Mouse (Mus musculus) testis, adult 2 months (tissue): ENCODE data around the gene Porcn. TPM values are rescaled to one million over a fixed set of nuclear protein-coding genes. Genes with fewer than 3 reads are reported as not detected.

Experiments
- H3K27ac ChIP-seq: fragments of 200-500 bp; 2 replicates; pipeline ENCODE4 v1.5.1; 2012; ENCODE audit warnings: low read depth, low read length; ENCODE audit not compliant: control insufficient read depth, insufficient read depth
- H3K27me3 ChIP-seq: fragments of 200-500 bp; 2 replicates; pipeline ENCODE4 v1.6.1; 2012; ENCODE audit warnings: mild to moderate bottlenecking, low read length, moderate library complexity; ENCODE audit not compliant: control insufficient read depth, insufficient read depth
- H3K36me3 ChIP-seq: fragments of 200-500 bp; 2 replicates; pipeline ENCODE4 v1.6.1; 2012; ENCODE audit warnings: mild to moderate bottlenecking, low read length; ENCODE audit not compliant: control insufficient read depth, insufficient read depth
- H3K4me1 ChIP-seq: fragments of 200-500 bp; 2 replicates; pipeline ENCODE4 v1.6.1; 2012; ENCODE audit warnings: low read length; ENCODE audit not compliant: control insufficient read depth, insufficient read depth
- H3K4me3 ChIP-seq: fragments of 200-500 bp; 2 replicates; pipeline ENCODE4 v1.5.1; 2012; ENCODE audit warnings: low read depth, mild to moderate bottlenecking, low read length, moderate library complexity, mixed read lengths; ENCODE audit not compliant: control insufficient read depth
- CTCF ChIP-seq: fragments of 200-500 bp; IDR thresholded peaks from 2 replicates; pipeline ENCODE4 v1.5.1; 2012; ENCODE audit warnings: low read depth, mild to moderate bottlenecking, inconsistent platforms, low read length, moderate library complexity; ENCODE audit not compliant: control insufficient read depth, insufficient read depth, insufficient replicate concordance
- POLR2A ChIP-seq: fragments of 200-500 bp; IDR thresholded peaks from 2 replicates; pipeline ENCODE4 v1.6.1; 2012; ENCODE audit warnings: low read depth, mild to moderate bottlenecking, inconsistent platforms, low read length, moderate library complexity; ENCODE audit not compliant: control insufficient read depth
- polyA plus RNA-seq: library from polyadenylated mRNA; depleted of rRNA; stranded (reverse); fragments of >200 nt; gene quantifications from 2 replicates; pipeline ENCODE4 v1.2.3, GENCODE M21; 2012

The Porcn gene
- polyA plus RNA-seq, 1 experiment = 20.0 TPM

GRCm38 (mm10) chrX:8205551-8205950 is 774 bp downstream of the Porcn start:
- peak overlapping the region; percentile 30 for H3K4me3 ChIP-seq
- TF ChIP-seq POLR2A (no peak), CTCF (no peak)
- H3K27ac ChIP-seq = no peak overlapping the region
- no peaks in the 10 kb centered on the region for H3K27me3 ChIP-seq
- peaks cover 6% of the 10 kb centered on the region; the same call in 1 of the 2 replicates for H3K4me1 ChIP-seq
- H3K36me3 ChIP-seq = no peaks in the 10 kb centered on the region

DNA sequence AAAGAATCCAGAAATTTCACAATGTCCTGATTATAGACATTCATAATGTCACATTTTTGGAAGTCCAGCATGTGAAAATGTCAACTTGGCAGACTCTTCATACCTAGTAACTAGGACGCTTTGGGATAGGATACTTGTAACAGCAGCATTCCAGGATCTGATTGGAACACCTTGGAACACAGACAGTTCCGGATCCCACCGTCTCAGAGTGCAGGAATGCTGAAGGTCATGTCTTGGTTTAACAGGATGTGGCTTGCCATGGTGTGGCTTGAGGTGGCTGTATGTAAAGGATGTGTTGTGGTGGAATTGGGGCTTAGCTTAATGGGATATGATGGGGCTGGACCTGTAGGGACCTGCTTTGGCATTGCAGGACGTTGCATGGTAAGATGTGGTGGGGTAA is 1.2 kb downstream of the Porcn start:
- Histone ChIP-seq H3K4me3 (no peak overlapping the region), H3K27me3 (no peaks in the 10 kb centered on the region), H3K27ac (no peak overlapping the region), H3K36me3 (no peaks in the 10 kb centered on the region), H3K4me1 (peaks cover 6% of the 10 kb centered on the region; the same call in 1 of the 2 replicates)
- TF ChIP-seq CTCF = no peak
- TF ChIP-seq POLR2A = no peak

DNA sequence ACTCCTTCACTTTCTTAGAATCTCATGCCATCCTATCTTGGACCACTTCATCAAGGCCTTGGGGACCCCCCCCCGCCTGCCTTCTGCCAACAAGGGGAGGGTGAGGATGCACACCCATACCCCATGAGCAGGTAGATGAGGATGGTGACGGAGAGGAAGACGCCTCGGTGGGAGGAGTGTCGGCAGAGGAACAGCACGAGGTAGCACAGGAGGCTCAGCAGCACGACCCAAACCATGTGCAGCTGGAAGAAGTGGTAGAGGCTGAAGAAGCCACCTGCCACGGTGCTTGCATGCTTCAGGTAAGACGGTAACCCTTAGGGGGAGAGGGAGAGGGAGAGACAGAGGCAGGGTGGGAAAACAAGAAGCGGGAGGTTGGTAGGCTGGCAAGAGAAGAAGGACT is 2.2 kb downstream of the Porcn start:
- no peaks in the 10 kb centered on the region for H3K27me3 ChIP-seq
- H3K4me1 ChIP-seq = peaks cover 6% of the 10 kb centered on the region; the same call in 1 of the 2 replicates
- TF ChIP-seq POLR2A (no peak), CTCF (no peak)
- H3K4me3 ChIP-seq = no peak overlapping the region
- H3K27ac ChIP-seq = no peak overlapping the region
- H3K36me3 ChIP-seq = no peaks in the 10 kb centered on the region

DNA sequence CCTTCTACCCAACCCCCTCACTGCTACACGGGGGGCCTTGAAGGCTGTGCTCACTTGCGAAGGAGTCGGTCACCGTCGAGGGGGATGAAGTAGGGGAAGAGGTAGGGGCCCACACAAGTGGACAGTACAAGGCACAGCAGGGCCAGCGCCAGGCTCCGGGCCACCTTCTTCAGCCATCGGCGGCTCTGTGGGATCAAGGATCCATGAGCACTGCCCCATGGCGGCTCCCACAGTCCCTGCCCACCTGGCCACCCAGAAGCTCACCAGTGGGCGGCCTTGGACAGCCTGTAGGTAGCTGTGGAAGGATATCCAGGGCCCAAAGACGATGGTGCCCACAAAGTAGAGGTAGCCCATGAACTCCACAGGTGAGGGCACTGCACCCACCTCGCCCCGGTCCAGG is 3.2 kb downstream of the Porcn start:
- Histone ChIP-seq H3K4me3 (no peak overlapping the region), H3K4me1 (peaks cover 6% of the 10 kb centered on the region; the same call in 1 of the 2 replicates), H3K27me3 (no peaks in the 10 kb centered on the region), H3K36me3 (no peaks in the 10 kb centered on the region), H3K27ac (no peak overlapping the region)
- TF ChIP-seq CTCF (no peak), POLR2A (no peak)

GRCm38 (mm10) chrX:8193419-8193723 is 13.0 kb downstream of the Porcn start, which contains the start of gene Ebp:
Ebp (minus strand) TSS chrX:8193512.
- Histone ChIP-seq H3K4me1 (peaks cover 2% of the 10 kb centered on the region), H3K36me3 (no peaks in the 10 kb centered on the region), H3K27me3 (no peaks in the 10 kb centered on the region), H3K27ac (peak within 1 kb of the TSS; percentile 77), H3K4me3 (peak within 1 kb of the TSS; percentile 90)
- no peak for TF ChIP-seq POLR2A
- no peak for TF ChIP-seq CTCF

DNA sequence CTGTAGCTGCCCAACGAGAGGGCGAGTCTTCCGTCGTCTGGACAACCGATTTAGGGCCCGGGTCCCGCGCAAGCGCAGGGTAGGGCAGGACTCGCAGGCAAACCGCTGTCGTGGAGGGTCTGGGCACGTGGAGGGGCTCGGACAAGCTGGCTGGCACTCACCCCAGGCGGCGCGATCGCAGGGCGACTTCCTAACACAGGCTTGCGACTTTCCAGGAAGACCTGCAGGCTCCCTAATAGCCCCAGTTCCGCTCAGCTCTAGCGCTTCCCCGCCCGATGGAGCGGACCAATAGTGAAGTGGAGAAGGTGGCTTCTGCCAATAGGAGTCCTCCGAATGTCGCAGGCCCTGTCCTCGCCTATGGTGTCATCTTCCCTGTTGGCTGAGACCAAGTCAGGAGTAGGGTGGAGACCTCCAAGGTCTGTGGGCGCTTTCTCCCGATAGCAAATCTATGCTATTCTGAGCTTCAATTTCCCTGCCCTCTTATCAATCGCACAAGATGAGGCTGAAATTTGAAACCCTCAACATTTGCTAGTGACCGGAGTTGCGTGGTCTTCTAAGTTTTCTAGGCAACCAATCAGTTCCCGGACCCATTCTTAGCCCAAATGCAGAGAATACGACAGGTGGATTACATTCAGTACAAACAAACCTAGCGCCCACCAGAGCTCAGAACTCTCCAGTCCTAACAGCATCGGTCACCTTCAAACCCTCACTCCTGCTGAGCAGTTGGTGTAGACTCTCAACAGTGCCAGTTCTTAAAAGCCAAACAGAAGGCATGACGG is 13.5 kb downstream of the Porcn start:
- TF ChIP-seq POLR2A = peak; percentile 38; the same call in 1 of the 2 replicates
- no peak for TF ChIP-seq CTCF
- peak overlapping the region; percentile 90 for H3K4me3 ChIP-seq
- peak overlapping the region; percentile 77 for H3K27ac ChIP-seq
- no peaks in the 10 kb centered on the region for H3K36me3 ChIP-seq
- H3K4me1 ChIP-seq = peaks cover 2% of the 10 kb centered on the region
- no peaks in the 10 kb centered on the region for H3K27me3 ChIP-seq

DNA sequence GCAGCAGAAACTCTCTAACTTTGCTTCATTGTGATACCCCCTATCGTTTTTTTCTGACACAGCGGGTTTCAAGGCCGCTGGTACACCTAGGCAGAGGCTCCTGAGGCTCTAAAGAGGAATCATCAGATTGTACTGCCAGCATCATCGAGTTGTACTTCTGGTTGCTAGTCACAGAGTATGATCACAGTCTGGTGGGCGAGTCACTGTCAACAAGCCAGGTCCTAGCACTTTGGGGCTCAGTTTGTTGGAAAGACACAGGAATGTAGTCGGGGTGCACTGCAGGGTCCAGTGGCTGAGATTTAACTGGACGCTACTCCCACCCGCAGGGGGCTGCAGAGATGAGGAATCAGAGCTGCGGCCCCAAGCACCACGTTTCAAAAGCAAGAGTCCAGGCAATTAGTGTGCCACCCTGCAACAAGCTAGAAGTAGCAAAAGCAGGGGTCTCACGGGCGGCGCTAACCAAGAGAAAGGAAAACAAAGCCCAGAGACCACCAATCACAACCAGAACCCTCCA is 14.1 kb downstream of the Porcn start:
- Histone ChIP-seq H3K36me3 (no peaks in the 10 kb centered on the region), H3K27ac (peak overlapping the region; percentile 69), H3K4me3 (peak overlapping the region; percentile 90), H3K27me3 (no peaks in the 10 kb centered on the region), H3K4me1 (peaks cover 2% of the 10 kb centered on the region)
- TF ChIP-seq CTCF (no peak), POLR2A (no peak)
